Mouse (Mus musculus): ENCODE results near the gene Larp1b.

Larp1b gene

GRCm38 (mm10) chr3:41082520-41082884, 132.9 kb downstream of the Larp1b start:
- DNase-seq (ENCODE audit: low read depth, low spot score), result no peak

- peak; percentile 97 for DNase-seq (ENCODE audit: low read depth, low spot score)
Measured at GRCm38 (mm10) chr3:41082885-41083789, 133.5 kb downstream of the Larp1b start, which contains the start of gene Pgrmc2. TSS of gene Pgrmc2 (minus strand) at chr3:41083046.

GRCm38 (mm10) chr3:41083790-41084112, 134.1 kb downstream of the Larp1b start:
- DNase-seq (ENCODE audit: low read depth, low spot score), result no peak

- no peak for DNase-seq (ENCODE audit: low read depth, low spot score)
Measured at GRCm38 (mm10) chr3:41084421-41084820, 134.8 kb downstream of the Larp1b start.

- no peak for DNase-seq (ENCODE audit: low read depth, low spot score)
Measured at GRCm38 (mm10) chr3:41087071-41087470, 137.4 kb downstream of the Larp1b start.

Measured in retina, adult 2 months (tissue).